In the genomic region with DNA sequence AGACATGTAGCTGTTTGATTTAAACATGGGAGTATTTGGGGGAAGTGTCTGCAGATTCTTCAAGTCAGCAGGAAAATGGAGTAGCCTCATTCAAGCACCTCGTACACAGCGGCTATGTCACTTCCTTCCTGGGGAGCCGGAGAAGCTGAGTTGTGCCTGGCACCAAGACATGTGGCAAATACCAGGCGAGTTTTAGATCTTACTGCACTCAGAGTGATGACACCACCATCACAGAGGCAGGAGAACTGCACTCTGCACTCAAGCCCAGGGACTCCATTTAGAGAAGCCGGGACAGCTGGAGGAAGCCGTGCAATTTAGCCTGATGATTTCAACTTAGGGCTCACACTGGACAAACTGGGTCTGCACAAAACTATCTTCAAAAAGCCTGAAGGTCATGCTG, we compare ENCODE assay signal across 11 mouse cellular contexts.
DNase-seq lines count a peak whose midpoint lies in the region; ATAC-seq and TF ChIP-seq lines count a peak whose summit lies in the region.
"Had no signal": no experiment of that assay in that cellular context is flagged by ENCODE, and none has a peak within 500 bp of the region (broad histone marks: within the 10 kb centered on the region; RNA-seq: fewer than 3 reads in every experiment).

No protein-coding gene starts in this region.

- peaks cover 17% of the 10 kb centered on the region; the same call in 1 of the 2 replicates for H3K36me3 ChIP-seq in embryonic facial prominence, embryonic 14.5 days (ENCODE audit: control insufficient read depth, insufficient read depth, low read length)
- H3K36me3 ChIP-seq in embryonic facial prominence, embryonic 10.5 days (replicated peaks) = peaks cover 68% of the 10 kb centered on the region
- H3K36me3 ChIP-seq in liver, postnatal 0 days (replicated peaks; ENCODE audit: insufficient read depth, low read length) = no peaks in the 10 kb centered on the region
- 0 out of 2 replicates have a peak, but pooled peaks cover 4% of the 10 kb centered on the region for H3K36me3 ChIP-seq in neural tube, embryonic 14.5 days (ENCODE audit: control insufficient read depth, insufficient read depth, low read length)

- intact Hi-C loops in heart, postnatal 10 days (cut with DNase I) = no loop called here

- no peak overlapping the region for H3K9ac ChIP-seq in embryonic facial prominence, embryonic 14.5 days (ENCODE audit: low read depth, low read length)
- H3K9ac ChIP-seq in liver, postnatal 0 days (replicated peaks) = no peak overlapping the region
- H3K9ac ChIP-seq in neural tube, embryonic 14.5 days (replicated peaks; ENCODE audit: low read depth, low read length) = no peak overlapping the region
- H3K9ac ChIP-seq: embryonic facial prominence, embryonic 15.5 days; midbrain, embryonic 12.5 days had no signal

- H3K27ac ChIP-seq in embryonic facial prominence, embryonic 14.5 days (replicated peaks; ENCODE audit: low read depth, low read length) = no peak overlapping the region
- no peak overlapping the region for H3K27ac ChIP-seq in embryonic facial prominence, embryonic 10.5 days (replicated peaks)
- no peak overlapping the region for H3K27ac ChIP-seq in liver, postnatal 0 days (ENCODE audit: low read depth)
- H3K27ac ChIP-seq in neural tube, embryonic 14.5 days (ENCODE audit: low read depth, low read length) = no peak overlapping the region
- H3K27ac ChIP-seq: embryonic facial prominence, embryonic 15.5 days; midbrain, embryonic 12.5 days had no signal

- H3K4me1 ChIP-seq in embryonic facial prominence, embryonic 14.5 days (ENCODE audit: control insufficient read depth, insufficient read depth, low read length) = peaks cover 5% of the 10 kb centered on the region; the same call in 1 of the 2 replicates
- H3K4me1 ChIP-seq in embryonic facial prominence, embryonic 10.5 days = peaks cover 14% of the 10 kb centered on the region
- H3K4me1 ChIP-seq in liver, postnatal 0 days (ENCODE audit: insufficient read depth) = no peaks in the 10 kb centered on the region
- no peaks in the 10 kb centered on the region for H3K4me1 ChIP-seq in neural tube, embryonic 14.5 days (ENCODE audit: control insufficient read depth, insufficient read depth, low read length)
- H3K4me1 ChIP-seq: embryonic facial prominence, embryonic 15.5 days; midbrain, embryonic 12.5 days had no signal

- H3K4me2 ChIP-seq in embryonic facial prominence, embryonic 14.5 days (ENCODE audit: low read depth, low read length) = no peak overlapping the region
- H3K4me2 ChIP-seq in liver, postnatal 0 days (ENCODE audit: low read depth, low read length) = no peak overlapping the region
- H3K4me2 ChIP-seq in neural tube, embryonic 14.5 days (ENCODE audit: low read depth, low read length) = no peak overlapping the region
- H3K4me2 ChIP-seq: embryonic facial prominence, embryonic 15.5 days; midbrain, embryonic 12.5 days had no signal

- H3K9me3 ChIP-seq in embryonic facial prominence, embryonic 14.5 days (ENCODE audit: control insufficient read depth, low read length) = no peaks in the 10 kb centered on the region
- H3K9me3 ChIP-seq in embryonic facial prominence, embryonic 10.5 days = no peaks in the 10 kb centered on the region
- no peaks in the 10 kb centered on the region for H3K9me3 ChIP-seq in liver, postnatal 0 days (ENCODE audit: low read length)
- no peaks in the 10 kb centered on the region for H3K9me3 ChIP-seq in neural tube, embryonic 14.5 days (ENCODE audit: control insufficient read depth, low read length)
- H3K9me3 ChIP-seq: embryonic facial prominence, embryonic 15.5 days; midbrain, embryonic 12.5 days had no signal

- no peak for ATAC-seq in embryonic facial prominence, embryonic 14.5 days (ENCODE audit: low read depth)
- ATAC-seq in liver, postnatal 0 days = peak; percentile 60
- ATAC-seq in neural tube, embryonic 14.5 days (ENCODE audit: low read depth) = peak; percentile 28; the same call in 1 of the 2 replicates
- ATAC-seq: Patski had no signal

- H3K27me3 ChIP-seq in embryonic facial prominence, embryonic 14.5 days (replicated peaks; ENCODE audit: control insufficient read depth, insufficient read depth, low read length) = no peaks in the 10 kb centered on the region
- no peaks in the 10 kb centered on the region for H3K27me3 ChIP-seq in embryonic facial prominence, embryonic 10.5 days (replicated peaks; ENCODE audit: low read depth, poor library complexity, severe bottlenecking)
- no peaks in the 10 kb centered on the region for H3K27me3 ChIP-seq in liver, postnatal 0 days (ENCODE audit: insufficient read depth, low read length)
- no peaks in the 10 kb centered on the region for H3K27me3 ChIP-seq in neural tube, embryonic 14.5 days (ENCODE audit: control insufficient read depth, insufficient read depth, low read length)
- H3K27me3 ChIP-seq: embryonic facial prominence, embryonic 15.5 days; midbrain, embryonic 12.5 days; Patski had no signal

- no peak for TF ChIP-seq EP300 in liver, postnatal 0 days (IDR thresholded peaks at IDR 0.05; ENCODE audit: low read depth)

- no peak overlapping the region for H3K4me3 ChIP-seq in embryonic facial prominence, embryonic 14.5 days (ENCODE audit: low read depth, low read length)
- H3K4me3 ChIP-seq in embryonic facial prominence, embryonic 10.5 days = no peak overlapping the region
- H3K4me3 ChIP-seq in liver, postnatal 0 days (ENCODE audit: low read depth, low read length) = no peak overlapping the region
- no peak overlapping the region for H3K4me3 ChIP-seq in neural tube, embryonic 14.5 days (ENCODE audit: low read depth, low read length)
- H3K4me3 ChIP-seq: embryonic facial prominence, embryonic 15.5 days; midbrain, embryonic 12.5 days had no signal

- peak; percentile 16 for DNase-seq in embryonic facial prominence, embryonic 14.5 days (ENCODE audit: low spot score)
- no peak for DNase-seq in embryonic facial prominence, embryonic 10.5 days (ENCODE audit: low spot score)
- no peak for DNase-seq in liver, postnatal 0 days
- no peak for DNase-seq in liver
- DNase-seq in heart, postnatal 10 days = peak; percentile 51
- DNase-seq in right cerebral cortex, postnatal 36 days (ENCODE audit: low spot score in 2 of 2) = no peak
- no peak for DNase-seq in thymus, postnatal 0 days (ENCODE audit: low spot score)

- WGBS in embryonic facial prominence, embryonic 14.5 days = 83% methylated on average over 6 of the region's 6 CpGs
- WGBS in embryonic facial prominence, embryonic 10.5 days = 88% methylated on average over 6 of the region's 6 CpGs
- 44% methylated on average over 6 of the region's 6 CpGs for WGBS in liver, postnatal 0 days (ENCODE audit: insufficient replicate concordance)
- 79% methylated on average over 6 of the region's 6 CpGs for WGBS in neural tube, embryonic 14.5 days

- TF ChIP-seq CTCF in liver, postnatal 0 days (IDR thresholded peaks at IDR 0.05; ENCODE audit: low read depth) = no peak

Comparison
In these comparisons a context has a peak if more than half of its experiments do, and no peak if none do; other contexts are left out.
1. DNase-seq: peak in embryonic facial prominence, embryonic 14.5 days (single experiment) and heart, postnatal 10 days (2 of 2); none in embryonic facial prominence, embryonic 10.5 days (single experiment), liver, postnatal 0 days (single experiment), liver (single experiment), right cerebral cortex, postnatal 36 days (0 of 2) and thymus, postnatal 0 days (single experiment).